Mouse (Mus musculus): ENCODE measurements around the gene Pde6d.

Pde6d gene

DNA sequence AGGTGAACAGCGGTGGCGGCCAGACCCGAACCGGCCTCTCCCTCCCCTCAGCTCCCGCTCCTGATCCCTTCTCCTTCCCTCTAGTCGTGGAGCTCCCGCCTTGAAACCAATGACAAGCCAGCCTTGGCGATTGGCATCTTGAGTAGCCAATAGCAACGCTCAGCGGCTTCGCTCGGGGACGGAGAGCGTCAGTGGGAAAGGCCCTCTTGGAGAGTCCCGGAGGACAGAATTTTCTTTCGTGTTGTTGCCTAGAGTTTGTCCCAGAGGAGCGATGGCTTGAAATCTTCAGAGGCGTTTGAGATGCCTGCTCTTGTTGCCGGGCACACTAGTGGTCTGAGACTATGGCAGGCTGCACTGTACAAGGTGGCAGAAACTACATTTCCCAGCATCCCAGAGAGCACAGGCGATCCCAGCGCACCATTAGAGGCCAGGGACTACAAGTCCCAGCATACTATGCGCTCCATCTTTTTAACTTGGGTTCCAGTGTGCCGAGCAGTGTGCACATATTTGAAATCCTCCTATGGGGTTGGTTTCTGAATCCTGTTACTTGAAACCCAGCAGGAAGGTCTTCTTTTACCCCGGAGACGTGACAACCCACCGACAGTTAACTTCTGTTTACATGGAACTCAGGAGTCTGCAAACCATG is at the start of gene Pde6d, which contains the start of gene Cops7b:
Gene Pde6d, minus strand, starts transcription at position 179 of the 646 bp plus-strand sequence.
Gene Cops7b, plus strand, starts transcription at position 454 of the 646 bp plus-strand sequence.
- peak; percentile 99 for DNase-seq (ENCODE audit: low read depth)

DNA sequence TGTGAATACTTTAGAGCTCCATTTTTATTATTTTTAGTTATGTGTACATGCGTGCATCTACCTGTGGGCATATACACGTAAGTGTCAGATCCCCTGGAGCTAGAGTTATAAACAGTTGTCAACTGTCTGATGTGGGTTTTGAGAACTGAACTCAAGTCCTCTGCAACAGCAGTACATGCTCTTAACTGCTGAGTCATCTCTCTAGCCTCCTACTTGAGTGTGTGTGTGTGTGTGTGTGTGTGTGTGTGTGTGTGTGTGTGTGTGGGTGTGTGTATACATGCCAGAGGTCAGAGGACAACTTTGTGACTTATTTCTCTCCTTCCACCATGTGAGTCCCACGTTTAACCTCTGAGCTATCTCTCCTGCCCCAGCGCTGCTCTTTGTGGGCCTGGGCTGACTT is 48.1 kb upstream of the Pde6d start:
- no peak for DNase-seq (ENCODE audit: low read depth)

DNA sequence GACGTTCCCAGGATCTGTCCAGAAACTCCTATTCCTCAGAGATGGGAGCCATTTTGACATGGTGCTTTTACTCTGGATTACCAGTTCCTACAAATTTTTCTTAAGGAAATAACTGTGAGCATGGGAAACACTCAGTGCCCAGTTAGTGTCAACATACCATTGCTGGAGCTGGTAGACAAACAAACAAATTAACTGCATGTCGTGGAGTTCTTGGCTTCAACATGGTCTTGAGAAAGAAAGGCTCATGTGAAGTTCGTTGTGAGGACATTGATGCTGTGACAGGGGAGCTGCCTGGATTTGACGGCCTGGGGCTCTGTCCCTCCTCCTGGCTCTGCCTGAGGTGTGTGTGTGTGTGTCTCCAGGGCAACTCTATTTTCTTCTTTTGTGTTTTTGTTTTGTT is 47.5 kb upstream of the Pde6d start:
- no peak for DNase-seq (ENCODE audit: low read depth)

DNA sequence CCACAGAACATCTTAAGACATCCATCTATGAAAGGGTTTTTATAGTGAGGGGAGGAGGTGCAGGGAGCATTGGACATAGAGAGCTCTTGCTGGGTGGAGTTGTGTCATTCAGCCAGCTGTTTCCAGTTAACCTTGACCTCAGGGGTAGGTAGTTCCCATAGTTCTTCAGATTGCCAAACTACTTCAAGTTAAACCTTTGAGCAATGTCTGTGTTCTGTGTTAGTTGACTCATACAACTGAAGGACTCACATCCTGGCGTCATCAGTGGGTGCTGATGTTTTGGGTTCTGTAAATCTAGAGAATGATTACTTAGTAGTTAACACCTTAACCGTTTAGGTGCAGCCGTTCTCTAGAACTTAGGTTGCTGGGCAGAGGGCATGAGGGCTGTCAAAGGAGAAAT is 45.8 kb upstream of the Pde6d start:
- DNase-seq (ENCODE audit: low read depth): no peak

DNA sequence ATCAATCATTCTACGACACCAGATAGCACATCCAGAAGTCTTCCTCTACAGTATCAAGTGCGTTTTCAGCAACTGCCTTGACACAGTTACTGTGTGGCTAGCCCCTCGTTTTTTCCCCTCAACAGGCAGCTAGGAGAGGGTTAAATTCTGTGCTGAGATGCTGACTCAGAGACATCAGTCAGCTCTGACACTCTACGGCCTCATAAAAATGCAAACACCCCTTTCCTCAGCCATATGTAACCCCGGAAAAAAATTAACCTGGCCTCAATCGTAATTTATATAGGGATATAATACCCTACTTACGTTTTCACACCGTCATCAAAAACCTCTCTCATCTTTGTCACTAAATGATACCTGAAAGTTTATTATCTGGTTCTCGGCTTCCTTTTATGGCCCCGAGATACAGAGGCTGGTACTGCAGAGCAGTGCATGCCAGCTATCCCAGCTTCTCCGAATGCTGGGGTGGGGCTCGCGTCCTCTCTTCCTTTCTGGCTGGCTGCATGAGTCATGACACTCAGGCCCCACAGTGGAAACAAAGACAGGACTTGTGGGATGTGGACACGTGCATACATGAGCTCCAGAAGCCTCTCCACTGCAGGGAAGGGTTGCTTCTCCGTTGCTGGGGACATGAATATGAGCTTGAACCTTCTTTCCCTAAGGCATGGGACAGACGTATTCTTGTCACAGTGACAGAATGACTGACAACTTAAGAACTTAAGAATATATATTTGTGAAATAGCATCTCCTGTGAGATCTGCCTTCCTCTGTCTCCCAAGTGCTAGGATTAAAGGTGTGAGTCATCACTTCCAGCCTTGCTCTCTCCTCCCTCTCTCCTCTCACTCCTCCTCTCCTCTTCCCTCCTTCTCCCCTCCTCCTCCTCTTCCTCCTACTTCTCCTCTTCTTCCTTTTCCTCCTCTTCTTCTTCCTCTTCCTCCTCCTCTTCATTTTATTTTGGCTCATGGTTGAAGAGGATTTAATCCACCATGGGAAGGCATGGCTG is 40.9 kb upstream of the Pde6d start:
- DNase-seq (ENCODE audit: low read depth): no peak

DNA sequence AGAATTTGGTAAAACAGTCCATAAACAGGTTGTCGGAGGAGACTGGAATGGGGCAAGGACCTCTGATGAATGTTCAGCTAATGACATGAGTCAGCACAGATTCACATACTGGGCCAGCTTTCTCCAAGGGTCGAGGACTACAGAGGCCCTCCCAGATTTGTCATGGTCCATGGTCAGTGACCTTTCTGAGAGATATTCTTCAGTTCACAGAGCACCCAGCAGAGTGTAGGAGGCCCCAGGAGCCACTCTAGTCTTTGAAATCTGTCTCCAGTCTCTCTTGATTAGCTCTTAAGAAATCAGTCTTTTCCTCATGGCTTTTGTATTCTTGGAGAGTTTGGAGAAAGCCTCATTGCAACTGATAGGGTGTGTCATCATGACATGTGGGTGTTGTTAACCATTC is 39.9 kb upstream of the Pde6d start:
- no peak for DNase-seq (ENCODE audit: low read depth)

DNA sequence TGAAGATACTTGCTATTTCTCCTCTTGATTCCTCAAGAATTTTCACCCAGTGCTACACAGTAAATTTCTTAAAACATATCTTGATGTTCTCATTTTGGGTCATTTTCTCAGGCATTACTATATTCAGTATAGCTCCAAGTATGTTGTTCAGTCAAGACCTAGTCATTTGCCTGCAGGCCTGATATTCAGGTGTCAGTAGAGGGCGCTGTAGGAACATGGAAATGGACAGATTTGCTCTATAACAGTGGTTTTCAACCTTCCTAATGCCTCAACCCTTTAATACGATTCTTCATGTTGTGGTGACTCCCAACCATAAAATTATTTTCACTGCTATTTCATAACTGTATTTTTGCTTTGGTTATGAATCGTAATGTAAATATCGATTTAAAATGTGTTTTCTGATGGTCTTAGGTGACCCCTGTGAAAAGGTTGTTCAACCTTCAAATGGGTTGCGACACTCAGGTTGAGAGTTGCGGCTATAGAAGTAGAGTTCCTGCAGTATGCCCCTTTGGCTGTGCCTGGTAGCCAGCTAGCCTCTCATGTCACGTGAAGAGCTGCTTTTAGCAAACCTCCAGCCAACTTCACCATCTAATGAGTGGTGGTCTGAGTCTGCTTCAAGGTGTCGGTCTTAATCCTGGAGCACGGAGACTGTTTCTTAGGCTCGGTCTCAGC is 36.2 kb upstream of the Pde6d start:
- peak; percentile 63 for DNase-seq (ENCODE audit: low read depth)

DNA sequence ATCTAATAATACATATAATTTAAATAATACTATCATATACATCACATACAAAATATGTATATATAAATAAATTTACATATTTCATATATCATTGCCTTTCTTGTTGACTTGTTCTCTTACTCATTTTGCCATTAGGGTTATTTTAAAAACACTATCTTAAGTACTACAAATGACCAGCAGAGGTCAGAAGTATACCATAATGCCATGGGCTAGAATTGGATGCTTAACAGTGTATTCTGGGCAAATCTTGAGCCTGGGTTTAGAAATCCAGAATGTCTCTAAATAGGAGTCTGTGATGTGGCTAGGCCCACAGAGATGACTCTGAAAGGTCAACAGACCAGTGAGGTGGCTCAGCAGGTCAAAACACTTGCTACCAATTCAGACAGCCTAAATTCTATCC is 31.8 kb upstream of the Pde6d start:
- DNase-seq (ENCODE audit: low read depth): no peak

DNA sequence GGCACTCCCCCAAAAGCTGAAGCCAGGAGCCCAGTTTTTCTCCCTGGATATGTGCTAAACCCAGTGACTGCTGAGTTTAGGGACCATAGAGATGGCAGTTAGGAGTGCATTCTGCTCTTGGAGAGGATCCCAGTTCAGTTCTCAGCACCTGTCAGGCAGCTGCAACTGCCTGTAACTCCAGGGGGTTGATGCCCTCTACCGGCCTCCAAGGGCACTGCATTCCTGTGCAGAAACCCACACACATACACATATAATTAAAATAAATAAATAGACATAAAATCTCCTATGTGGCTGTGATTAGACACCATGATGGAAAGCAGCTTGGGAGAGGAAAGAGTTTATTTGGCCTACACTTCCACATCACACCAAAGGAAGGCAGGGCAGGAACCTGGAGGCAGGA is 29.7 kb upstream of the Pde6d start:
- DNase-seq (ENCODE audit: low read depth): no peak

DNA sequence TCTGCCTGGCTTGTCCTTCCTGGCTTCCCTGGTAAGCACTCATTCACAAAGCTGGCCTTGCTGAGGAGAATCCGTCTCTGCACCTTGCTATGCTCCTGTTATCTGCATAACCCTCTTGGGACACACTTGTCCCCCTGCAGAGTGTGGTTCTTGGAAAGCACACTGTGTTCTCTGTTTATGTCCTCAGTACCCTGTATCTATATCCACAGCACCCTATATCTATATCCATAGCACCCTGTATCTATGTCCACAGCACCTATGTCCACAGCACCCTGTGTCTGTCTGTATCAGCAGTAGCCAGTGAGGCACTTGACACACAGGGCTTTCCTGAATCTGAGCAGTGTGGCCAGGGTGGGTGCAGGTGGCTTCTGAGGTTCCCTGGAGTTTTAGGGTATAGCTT is 28.5 kb upstream of the Pde6d start:
- peak; percentile 50 for DNase-seq (ENCODE audit: low read depth)

DNA sequence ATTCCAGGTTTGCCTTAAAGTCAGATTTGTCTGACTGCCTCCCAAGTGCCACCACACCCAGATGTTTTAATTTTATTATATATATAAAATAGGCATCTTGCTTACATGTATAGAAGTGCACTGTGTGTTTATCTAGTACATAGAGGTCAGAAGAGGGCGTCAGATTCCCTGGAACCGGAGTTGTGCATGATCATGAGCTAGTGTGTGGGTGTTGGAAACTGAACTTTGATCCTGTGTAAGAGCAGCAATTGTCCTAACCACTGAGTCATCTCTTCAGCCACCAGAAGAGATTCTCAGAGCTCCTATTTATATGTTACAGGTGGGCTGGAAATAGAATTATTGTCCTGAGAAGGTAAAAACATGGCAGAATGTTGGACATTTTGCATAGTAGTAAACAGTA is 17.7 kb upstream of the Pde6d start:
- DNase-seq (ENCODE audit: low read depth): no peak

DNA sequence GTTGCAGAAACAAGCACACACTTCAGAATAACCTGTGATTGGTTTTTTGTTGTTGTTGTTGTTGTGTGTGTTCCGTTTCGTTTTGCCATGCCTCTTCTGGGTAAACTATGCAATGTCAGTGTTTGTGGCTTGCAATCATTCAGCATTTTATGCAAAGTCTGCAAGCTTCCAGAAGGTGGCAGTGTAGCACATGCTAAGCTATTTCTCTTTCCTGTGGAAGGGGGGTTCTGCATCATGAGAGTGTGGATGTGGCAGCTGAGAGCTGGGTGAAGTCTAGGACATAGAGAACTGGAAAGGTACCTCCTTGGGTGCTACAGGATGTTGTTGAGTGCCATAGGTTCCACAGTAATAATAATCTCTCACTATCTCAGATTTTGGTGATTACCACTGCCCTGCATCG is 16.1 kb upstream of the Pde6d start:
- no peak for DNase-seq (ENCODE audit: low read depth)

DNA sequence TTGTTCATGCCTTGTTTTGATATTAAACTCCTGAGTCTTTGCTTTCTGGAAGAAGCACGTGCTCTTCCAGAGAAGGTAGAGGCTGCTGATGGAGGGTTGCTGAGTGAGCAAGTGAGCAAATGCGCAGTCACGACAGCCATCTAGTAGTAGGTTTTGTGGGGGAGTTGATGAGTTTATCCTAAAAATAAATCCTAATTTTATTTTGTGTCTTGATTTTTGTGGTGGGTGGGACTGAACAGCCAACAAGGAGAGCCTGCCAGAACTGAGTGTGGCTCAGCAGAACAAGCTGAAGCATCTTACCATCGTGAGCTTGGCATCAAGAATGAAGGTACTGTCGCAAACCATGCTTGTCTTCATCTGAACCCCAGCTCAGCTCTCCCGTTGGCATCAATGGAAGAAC is 14.1 kb upstream of the Pde6d start:
- DNase-seq (ENCODE audit: low read depth): no peak

DNA sequence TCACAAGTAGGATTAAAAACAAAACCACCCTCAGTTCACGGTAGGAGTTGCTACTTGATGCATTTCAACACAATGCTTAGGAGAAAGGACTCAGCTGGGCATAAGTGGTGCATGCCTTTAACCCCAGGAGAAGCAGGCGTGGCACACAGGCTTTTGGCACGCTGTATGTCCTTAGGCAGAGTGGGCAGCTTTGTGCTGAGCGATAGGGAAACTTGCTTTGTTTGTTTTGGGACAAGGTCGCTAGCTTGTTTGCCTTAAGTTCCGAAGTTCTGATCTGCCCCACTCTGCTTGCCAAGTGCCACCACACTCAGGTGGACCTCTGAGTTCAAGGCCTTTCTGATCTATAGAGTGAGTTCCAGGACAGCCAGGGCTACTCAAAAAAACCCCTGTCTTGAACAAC is 12.9 kb upstream of the Pde6d start:
- no peak for DNase-seq (ENCODE audit: low read depth)

DNA sequence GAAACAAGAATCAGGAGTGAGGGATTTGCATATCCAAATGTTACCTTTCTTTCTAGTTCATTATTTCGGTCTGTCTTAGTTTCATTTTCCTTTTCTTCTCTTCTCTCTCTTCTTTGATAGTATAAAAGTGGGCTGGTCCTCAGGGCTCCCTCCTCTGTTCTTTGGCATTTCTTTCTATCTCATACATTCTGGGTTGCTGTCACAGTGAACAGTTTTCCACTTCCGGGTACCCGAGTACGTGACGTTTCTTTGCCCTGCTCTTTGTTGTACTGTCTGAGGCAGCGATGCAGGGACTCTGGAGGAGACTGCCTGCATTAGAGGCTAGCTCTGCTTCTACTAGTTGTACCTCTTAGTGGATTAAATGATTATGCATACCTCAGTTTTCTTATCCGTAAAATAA is 12.1 kb upstream of the Pde6d start:
- no peak for DNase-seq (ENCODE audit: low read depth)

DNA sequence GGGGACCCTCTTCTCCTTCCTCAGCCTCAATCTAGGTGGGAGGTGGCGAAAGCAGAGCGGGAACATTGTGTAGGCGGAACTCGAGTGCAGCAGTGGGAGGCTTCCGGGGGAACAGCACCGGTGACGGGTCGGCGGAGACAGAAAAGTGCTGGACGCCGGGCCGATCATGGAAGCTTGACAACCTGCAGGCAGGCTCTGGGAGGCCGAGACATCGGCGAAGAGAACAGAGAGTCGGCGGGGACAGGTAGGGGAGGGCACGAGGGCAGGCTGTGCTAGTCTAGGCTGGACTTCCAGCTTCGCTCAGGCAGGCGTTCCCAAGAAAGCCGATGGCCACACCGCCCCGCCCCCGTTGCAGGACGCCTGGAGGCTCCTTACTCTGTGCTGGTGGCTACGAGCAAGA is 4.6 kb upstream of the Pde6d start:
- DNase-seq (ENCODE audit: low read depth): peak; percentile 61

DNA sequence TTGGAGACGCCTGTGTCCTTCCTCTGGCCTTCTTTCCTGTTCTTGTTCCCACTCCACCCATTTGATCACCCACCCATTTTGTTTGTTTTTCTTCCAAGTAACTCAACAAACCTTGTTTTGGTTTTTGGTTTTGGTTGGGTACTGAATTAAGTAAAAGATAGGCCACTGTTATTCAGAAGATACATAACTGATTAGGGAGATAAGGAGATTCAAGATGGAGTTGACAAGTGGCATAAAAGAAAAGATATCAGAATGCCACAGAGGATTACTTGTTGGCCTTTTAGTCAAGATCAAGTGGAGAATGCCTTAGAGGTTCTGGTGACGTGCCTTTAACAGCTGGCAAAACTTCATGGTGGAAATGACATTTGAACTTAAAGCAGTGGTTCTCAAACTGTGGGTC is 1.3 kb upstream of the Pde6d start:
- peak; percentile 22 for DNase-seq (ENCODE audit: low read depth)

DNA sequence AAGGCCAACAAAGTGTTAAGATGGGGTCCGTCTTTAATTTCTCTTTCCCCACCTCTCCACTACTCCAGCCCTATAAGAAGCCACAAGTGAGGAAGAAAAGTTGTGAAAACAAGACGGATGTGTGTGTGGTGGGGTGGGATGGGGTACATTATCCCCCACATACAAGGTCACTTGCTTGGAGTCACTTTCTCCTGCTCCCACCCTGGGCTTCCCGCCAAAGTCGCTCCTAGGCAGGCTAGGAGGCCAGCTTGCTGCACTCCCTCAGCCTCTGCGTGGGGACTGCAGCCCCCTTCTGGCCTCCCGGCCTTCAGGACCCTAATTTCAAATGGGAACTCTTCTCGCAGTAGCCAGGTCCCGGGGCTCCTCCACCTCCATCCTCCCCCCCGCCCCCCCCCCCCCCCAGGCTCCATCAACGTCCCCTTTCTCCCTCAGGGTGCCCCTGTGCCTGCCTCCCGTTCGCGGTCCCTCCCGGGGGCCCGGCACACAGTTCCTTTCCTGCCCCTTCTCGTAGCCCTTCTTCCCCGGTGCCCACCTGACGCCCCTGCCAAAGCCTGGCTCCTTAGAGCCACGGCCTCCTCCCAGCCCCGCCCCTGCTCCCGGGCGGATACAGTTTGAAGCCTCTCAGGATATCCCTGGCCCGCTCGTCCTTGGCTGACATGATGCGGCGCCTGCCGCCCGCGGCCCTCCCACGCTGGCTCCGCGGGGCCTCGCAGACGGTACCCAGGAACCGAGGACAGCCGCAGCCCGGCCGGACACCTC is 558 bp downstream of the Pde6d start:
- DNase-seq (ENCODE audit: low read depth): no peak

DNA sequence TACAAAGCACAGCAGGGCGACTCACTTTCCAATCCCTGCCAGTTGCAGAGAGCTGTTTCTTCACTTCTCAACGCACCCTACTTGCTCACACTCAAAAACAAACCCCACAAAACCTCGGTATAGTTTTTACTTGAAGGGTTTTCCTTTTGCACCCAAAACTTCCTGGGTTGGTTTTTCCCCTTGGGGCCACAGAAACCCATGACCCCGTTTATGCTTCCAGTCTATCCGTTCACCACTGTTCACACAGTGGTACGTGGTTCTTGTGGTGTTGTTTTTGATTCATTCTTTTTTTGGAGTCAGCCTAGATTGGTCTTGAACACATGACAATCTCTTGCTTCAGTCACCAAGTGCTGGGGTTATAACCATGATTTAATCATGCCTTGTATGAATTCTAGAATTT is 2.0 kb downstream of the Pde6d start:
- no peak for DNase-seq (ENCODE audit: low read depth)

DNA sequence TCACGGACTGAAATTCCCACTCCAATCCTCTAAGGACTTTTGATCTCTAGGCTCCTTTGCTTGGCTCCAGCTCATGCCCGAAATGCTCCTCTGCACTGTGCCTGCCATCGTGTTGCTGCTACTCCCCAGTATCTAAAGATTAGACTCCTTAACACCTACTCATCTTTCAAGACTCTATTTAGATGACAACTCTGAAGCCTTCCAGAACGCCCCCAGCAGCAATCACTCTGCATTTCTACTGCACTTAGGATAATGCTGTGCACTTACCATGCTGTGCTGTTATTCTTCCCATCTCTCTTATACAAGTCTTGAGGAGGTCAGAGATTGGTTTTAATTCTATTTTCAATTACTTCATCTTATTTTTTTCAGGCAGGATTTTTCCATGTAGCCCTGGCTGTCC is 10.5 kb downstream of the Pde6d start:
- DNase-seq (ENCODE audit: low read depth): no peak

DNA sequence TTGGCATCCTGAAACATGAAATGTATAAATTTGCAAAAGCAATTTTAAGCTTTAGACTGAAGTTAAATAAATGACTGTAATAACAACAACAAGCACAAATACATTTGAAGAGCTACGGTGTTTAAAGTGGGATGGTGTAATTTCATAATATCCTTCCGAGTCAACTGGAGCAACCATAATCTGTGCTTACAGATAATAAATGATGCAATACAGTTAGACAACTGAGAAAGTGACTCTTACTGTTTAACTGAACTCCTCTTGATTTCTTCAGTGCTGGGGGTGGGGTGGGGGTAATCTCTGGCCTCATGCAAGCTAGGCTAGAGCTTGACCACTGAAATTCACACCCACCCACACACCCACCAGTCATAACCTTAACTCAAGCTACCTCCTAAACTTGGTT is 11.0 kb downstream of the Pde6d start:
- DNase-seq (ENCODE audit: low read depth): no peak

DNA sequence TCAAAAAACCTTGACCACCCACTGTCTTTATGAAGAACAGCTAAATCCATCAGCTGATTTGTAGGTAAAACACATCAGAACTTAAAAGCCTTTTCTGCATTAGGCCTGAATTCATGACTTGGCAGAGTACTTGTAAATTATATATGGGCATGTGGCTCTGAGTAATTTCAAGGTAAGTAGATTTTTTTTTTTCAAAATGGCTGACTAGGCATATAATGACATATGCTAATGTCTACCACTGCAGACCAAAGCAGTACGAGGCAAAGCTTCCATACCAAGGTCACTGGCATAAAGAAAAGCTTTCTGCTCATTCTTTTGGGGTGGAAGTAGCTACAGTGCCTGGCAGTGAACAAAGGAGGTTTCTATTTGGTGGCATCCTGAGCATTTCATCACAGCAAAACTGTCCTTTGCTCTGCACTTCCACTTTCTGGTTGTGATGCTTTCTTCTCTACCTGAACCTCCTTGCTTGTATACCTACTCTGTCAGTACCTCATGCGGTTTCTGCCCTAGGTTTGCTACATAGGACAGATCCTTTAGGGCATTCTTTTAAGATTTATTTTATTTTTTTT is 13.1 kb downstream of the Pde6d start:
- DNase-seq (ENCODE audit: low read depth): no peak
